Mouse (Mus musculus): ENCODE data around the gene Son.

DNA sequence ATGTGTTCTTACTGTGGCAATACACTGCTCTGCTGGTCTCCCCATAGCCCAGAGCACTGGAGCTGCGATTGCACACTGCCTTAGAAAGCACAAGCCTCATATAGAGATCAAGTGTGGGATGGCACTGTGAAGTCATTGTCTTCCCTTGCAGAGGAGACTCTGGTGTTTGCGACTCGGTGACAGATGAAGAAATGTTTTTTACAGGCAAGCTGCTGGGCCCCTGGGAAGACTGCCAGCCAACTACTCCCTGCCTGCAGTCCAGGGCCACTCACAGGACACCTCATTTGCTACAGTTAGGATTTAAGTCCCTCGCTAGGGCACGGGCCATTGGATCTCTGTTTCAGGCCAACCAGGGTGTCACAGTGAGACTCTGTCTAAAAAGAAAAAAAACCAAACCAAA, 14.9 kb upstream of the Son start:
- no peak for TF ChIP-seq CTCF (IDR thresholded peaks at IDR 0.05; ENCODE audit: low read depth)
- TF ChIP-seq EP300 (IDR thresholded peaks at IDR 0.05; ENCODE audit: low read depth), result no peak

Data from liver, embryonic 14.5 days (tissue).